Mouse (Mus musculus): ENCODE results near the gene Gramd4. TPM values are rescaled to one million over a fixed set of nuclear protein-coding genes. Genes with fewer than 3 reads are reported as not detected.
A peak's percentile ranks its signal among the peaks of the same experiment; 100 is the strongest.

Gramd4 gene
- polyA plus RNA-seq (2012): 1.5 and 2.3 TPM in 2 replicates

GRCm38 (mm10) chr15:86057413-86057812, at the start of gene Gramd4:
TSS of gene Gramd4 (plus strand) at chr15:86057695.
- TF ChIP-seq GATA1 (IDR thresholded peaks at IDR 0.05; ENCODE audit: low read length) (no peak), TAL1 (IDR thresholded peaks at IDR 0.05; ENCODE audit: low read length) (no peak)
- Histone ChIP-seq H3K9me3 (ENCODE audit: control insufficient read depth, low read length) (no peaks in the 10 kb centered on the region; the same call in 1 of the 2 replicates), H3K4me1 (ENCODE audit: control insufficient read depth) (peaks cover 94% of the 10 kb centered on the region), H3K36me3 (ENCODE audit: control insufficient read depth) (peaks cover 16% of the 10 kb centered on the region), H3K27me3 (ENCODE audit: control insufficient read depth) (peaks cover 6% of the 10 kb centered on the region), H3K4me3 (replicated peaks) (peak within 1 kb of the TSS; percentile 86)

GRCm38 (mm10) chr15:86013130-86013529, 44.4 kb upstream of the Gramd4 start:
- H3K9me3 ChIP-seq (ENCODE audit: control insufficient read depth, low read length): no peaks in the 10 kb centered on the region
- no peaks in the 10 kb centered on the region for H3K36me3 ChIP-seq (ENCODE audit: control insufficient read depth)
- H3K4me3 ChIP-seq (replicated peaks): no peak overlapping the region
- TF ChIP-seq GATA1 (IDR thresholded peaks at IDR 0.05; ENCODE audit: low read length): no peak
- TF ChIP-seq TAL1 (IDR thresholded peaks at IDR 0.05; ENCODE audit: low read length): no peak
- H3K4me1 ChIP-seq (ENCODE audit: control insufficient read depth): peaks cover 17% of the 10 kb centered on the region
- no peaks in the 10 kb centered on the region for H3K27me3 ChIP-seq (ENCODE audit: control insufficient read depth)

DNA sequence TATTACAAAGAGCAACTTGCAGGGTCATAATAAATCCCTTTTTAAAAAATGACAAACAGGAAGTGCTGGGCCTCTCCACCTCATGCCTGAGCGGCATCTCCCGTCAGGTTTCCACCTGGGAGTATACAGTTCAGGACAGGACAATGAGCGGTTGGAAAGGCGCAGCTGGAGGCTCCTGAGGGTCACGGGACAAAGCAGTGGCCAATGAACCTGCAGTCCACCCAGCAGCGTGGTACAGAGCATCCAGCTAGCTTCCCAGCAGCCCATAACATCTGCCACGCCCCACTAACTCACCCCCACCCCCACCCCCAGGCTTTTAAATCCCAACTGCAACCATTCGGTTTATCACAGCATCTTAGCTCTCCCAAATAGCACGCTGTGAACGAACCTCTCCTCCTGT, 43.8 kb upstream of the Gramd4 start:
- TF ChIP-seq TAL1 (IDR thresholded peaks at IDR 0.05; ENCODE audit: low read length) (no peak), GATA1 (IDR thresholded peaks at IDR 0.05; ENCODE audit: low read length) (no peak)
- Histone ChIP-seq H3K4me3 (replicated peaks) (no peak overlapping the region), H3K9me3 (ENCODE audit: control insufficient read depth, low read length) (peaks cover 1% of the 10 kb centered on the region; the same call in 1 of the 2 replicates), H3K36me3 (ENCODE audit: control insufficient read depth) (no peaks in the 10 kb centered on the region), H3K4me1 (ENCODE audit: control insufficient read depth) (peaks cover 17% of the 10 kb centered on the region), H3K27me3 (ENCODE audit: control insufficient read depth) (no peaks in the 10 kb centered on the region)

GRCm38 (mm10) chr15:86015026-86015425, 42.5 kb upstream of the Gramd4 start:
- Histone ChIP-seq H3K4me1 (ENCODE audit: control insufficient read depth) (peaks cover 17% of the 10 kb centered on the region), H3K9me3 (ENCODE audit: control insufficient read depth, low read length) (peaks cover 7% of the 10 kb centered on the region; the same call in 1 of the 2 replicates), H3K27me3 (ENCODE audit: control insufficient read depth) (no peaks in the 10 kb centered on the region), H3K4me3 (replicated peaks) (no peak overlapping the region), H3K36me3 (ENCODE audit: control insufficient read depth) (no peaks in the 10 kb centered on the region)
- no peak for TF ChIP-seq TAL1 (IDR thresholded peaks at IDR 0.05; ENCODE audit: low read length)

DNA sequence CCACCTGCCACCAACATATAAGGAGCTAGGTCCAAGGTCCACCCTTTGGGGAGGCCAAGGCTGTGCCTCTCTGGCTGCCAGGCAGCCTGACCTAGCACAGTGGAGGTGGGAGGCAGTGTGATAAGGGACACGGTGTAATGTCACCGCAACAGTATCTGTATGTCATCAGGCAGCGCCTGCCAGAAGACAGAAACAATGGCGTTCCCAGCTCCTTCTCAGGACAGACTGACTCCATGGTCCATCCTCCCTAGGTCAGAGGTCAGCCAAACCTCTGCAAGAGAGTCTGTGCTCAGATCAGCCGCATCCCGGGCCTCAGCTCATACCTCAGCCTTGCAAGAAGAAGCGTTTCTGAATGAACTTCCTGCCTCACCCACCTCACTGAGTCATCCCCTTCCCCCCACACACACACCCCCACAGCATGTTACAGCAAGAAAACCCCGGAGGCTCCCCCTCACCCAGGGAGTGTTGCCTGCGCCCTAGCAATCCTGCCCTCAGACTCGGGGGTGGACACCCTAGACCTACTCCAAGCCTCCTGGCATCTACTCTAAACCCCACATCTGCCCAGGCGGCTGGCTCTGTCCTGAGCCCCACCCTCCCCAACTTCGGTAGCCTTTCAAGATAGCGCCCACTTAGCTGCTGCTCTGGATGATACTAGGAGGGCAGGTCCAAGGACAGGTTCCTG, 41.5 kb upstream of the Gramd4 start:
- Histone ChIP-seq H3K9me3 (ENCODE audit: control insufficient read depth, low read length) (peaks cover 7% of the 10 kb centered on the region; the same call in 1 of the 2 replicates), H3K4me3 (replicated peaks) (no peak overlapping the region), H3K36me3 (ENCODE audit: control insufficient read depth) (no peaks in the 10 kb centered on the region), H3K27me3 (ENCODE audit: control insufficient read depth) (no peaks in the 10 kb centered on the region), H3K4me1 (ENCODE audit: control insufficient read depth) (peaks cover 17% of the 10 kb centered on the region)
- TF ChIP-seq TAL1 (IDR thresholded peaks at IDR 0.05; ENCODE audit: low read length) (no peak), GATA1 (IDR thresholded peaks at IDR 0.05; ENCODE audit: low read length) (no peak)

- peaks cover 17% of the 10 kb centered on the region for H3K4me1 ChIP-seq (ENCODE audit: control insufficient read depth)
- TF ChIP-seq GATA1 (IDR thresholded peaks at IDR 0.05; ENCODE audit: low read length) (no peak), TAL1 (IDR thresholded peaks at IDR 0.05; ENCODE audit: low read length) (no peak)
- peaks cover 3% of the 10 kb centered on the region; the same call in 1 of the 2 replicates for H3K27me3 ChIP-seq (ENCODE audit: control insufficient read depth)
- H3K4me3 ChIP-seq (replicated peaks): no peak overlapping the region
- H3K9me3 ChIP-seq (ENCODE audit: control insufficient read depth, low read length): peaks cover 7% of the 10 kb centered on the region; the same call in 1 of the 2 replicates
- H3K36me3 ChIP-seq (ENCODE audit: control insufficient read depth): no peaks in the 10 kb centered on the region
These were observed 40.2 kb upstream of the Gramd4 start for GRCm38 (mm10) chr15:86017336-86017735.

DNA sequence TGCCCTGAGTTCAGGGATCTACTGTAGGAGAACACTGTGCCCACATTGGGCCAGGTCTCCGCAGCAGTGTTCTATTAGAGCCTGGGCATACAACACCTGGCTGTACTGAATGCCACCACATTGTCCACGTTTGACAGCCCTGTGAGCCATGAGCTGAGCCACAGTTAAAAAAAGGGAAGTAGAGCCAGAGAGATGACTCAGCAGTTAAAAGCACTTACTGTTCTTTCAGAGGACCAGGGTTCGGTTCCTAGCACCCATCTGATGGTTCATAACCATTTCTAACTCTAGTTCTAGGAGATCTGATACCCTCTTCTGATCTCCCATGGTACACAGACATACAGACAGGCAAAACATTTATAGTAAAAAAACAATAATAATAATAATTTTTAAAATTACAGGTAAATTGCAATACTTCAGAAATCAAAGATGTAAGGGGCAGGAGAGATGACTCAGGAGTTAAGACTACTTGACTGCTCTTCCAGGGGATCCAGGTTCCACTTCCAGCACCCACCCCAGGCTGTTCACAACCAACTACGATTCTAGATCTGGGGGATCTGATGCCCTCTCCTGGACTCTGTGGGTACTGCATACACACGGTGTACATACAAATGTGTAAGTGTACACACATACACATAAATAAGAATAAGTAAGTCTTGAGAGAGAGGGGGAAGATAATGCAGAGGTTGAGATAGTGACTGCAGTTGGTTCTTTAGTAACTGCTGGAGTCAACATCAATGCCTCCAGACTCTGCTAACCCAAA, 38.6 kb upstream of the Gramd4 start:
- TF ChIP-seq TAL1 (IDR thresholded peaks at IDR 0.05; ENCODE audit: low read length) (no peak), GATA1 (IDR thresholded peaks at IDR 0.05; ENCODE audit: low read length) (no peak)
- H3K4me1 ChIP-seq (ENCODE audit: control insufficient read depth): peaks cover 15% of the 10 kb centered on the region
- H3K9me3 ChIP-seq (ENCODE audit: control insufficient read depth, low read length): peaks cover 7% of the 10 kb centered on the region; the same call in 1 of the 2 replicates
- H3K27me3 ChIP-seq (ENCODE audit: control insufficient read depth): peaks cover 8% of the 10 kb centered on the region; the same call in 1 of the 2 replicates
- H3K4me3 ChIP-seq (replicated peaks): no peak overlapping the region
- H3K36me3 ChIP-seq (ENCODE audit: control insufficient read depth): no peaks in the 10 kb centered on the region

DNA sequence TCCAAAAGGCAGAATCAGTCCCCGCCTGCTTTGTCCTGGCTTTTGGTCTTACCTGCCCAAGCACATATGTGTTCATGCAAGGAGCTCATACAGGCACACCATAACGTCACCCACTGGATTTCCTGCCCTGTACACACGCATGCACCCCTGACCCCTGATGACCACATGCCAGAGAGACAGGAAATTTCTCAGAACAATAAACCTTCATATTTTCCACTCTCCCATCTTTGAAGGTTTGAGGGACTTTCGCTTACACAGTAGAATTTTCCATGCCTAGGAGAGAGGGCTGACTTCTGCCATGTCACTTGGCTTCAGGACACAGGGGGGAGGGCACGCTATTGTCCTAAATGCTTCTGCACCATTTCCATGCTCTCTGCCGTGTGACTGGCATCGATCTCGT, 37.5 kb upstream of the Gramd4 start:
- no peaks in the 10 kb centered on the region for H3K36me3 ChIP-seq (ENCODE audit: control insufficient read depth)
- H3K4me3 ChIP-seq (replicated peaks): no peak overlapping the region
- H3K4me1 ChIP-seq (ENCODE audit: control insufficient read depth): peaks cover 15% of the 10 kb centered on the region
- H3K27me3 ChIP-seq (ENCODE audit: control insufficient read depth): peaks cover 8% of the 10 kb centered on the region; the same call in 1 of the 2 replicates
- H3K9me3 ChIP-seq (ENCODE audit: control insufficient read depth, low read length): peaks cover 7% of the 10 kb centered on the region; the same call in 1 of the 2 replicates
- TF ChIP-seq TAL1 (IDR thresholded peaks at IDR 0.05; ENCODE audit: low read length) (no peak), GATA1 (IDR thresholded peaks at IDR 0.05; ENCODE audit: low read length) (no peak)

DNA sequence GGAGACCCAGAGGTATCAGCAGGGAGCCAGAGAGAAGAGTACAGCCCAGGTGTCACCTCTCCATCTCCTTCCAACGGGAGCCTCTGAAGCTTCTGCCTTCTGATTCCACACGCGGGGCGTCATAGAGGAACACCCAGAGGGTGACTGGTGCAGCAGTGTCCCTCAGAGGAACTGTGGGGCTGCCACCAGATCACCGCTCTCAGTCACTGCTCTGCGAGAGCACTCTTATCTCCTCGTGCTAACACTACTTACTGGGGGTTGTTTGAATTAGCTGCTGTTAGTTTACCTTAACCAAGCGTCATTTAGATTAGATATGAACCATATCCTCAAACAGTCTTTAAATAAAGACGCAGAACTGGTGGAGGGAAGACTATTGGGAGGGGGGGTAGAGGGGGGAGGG, 36.2 kb upstream of the Gramd4 start:
- H3K27me3 ChIP-seq (ENCODE audit: control insufficient read depth): peaks cover 8% of the 10 kb centered on the region; the same call in 1 of the 2 replicates
- H3K4me3 ChIP-seq (replicated peaks): no peak overlapping the region
- H3K36me3 ChIP-seq (ENCODE audit: control insufficient read depth): no peaks in the 10 kb centered on the region
- peaks cover 6% of the 10 kb centered on the region for H3K4me1 ChIP-seq (ENCODE audit: control insufficient read depth)
- peaks cover 7% of the 10 kb centered on the region; the same call in 1 of the 2 replicates for H3K9me3 ChIP-seq (ENCODE audit: control insufficient read depth, low read length)
- no peak for TF ChIP-seq TAL1 (IDR thresholded peaks at IDR 0.05; ENCODE audit: low read length)
- no peak for TF ChIP-seq GATA1 (IDR thresholded peaks at IDR 0.05; ENCODE audit: low read length)
